Mouse (Mus musculus): Measurements from ENCODE around the gene Six5. TPM values are rescaled to one million over a fixed set of nuclear protein-coding genes. Genes with fewer than 3 reads are reported as not detected.
A peak's percentile ranks its signal among the peaks of the same experiment; 100 is the strongest.

Six5 gene
- polyA plus RNA-seq, 1 experiment from 2014 or later: 7.2 TPM

DNA sequence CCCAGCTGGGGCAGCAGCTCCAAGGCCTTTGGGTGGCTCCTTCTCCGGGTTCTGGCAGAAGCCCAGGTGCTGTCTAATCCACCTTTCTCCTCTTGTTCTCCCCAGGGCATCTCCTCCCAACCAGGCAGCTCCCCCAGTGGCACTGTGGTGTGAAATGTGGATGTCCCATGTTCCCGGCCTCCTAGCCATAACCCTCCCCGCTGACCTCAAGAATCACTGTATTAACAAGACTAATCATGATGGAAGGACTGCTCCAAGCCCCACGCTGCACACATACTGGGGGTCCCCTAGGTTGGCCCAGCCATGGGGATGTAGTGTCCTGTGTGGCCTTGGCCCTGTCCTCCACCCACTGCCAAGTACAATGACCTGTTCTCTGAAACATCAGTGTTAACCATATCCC lies 12.2 kb upstream of the Six5 start:
- no peak overlapping the region for H3K9ac ChIP-seq (ENCODE audit: low read length)
- peak overlapping the region; percentile 55 for H3K27ac ChIP-seq (ENCODE audit: low read length)
- H3K9me3 ChIP-seq (ENCODE audit: control insufficient read depth, low read length): no peaks in the 10 kb centered on the region
- 76% methylated on average over 4 of the region's 4 CpGs for WGBS
- no peak overlapping the region for H3K4me3 ChIP-seq (ENCODE audit: low read length)
- peaks cover 43% of the 10 kb centered on the region for H3K36me3 ChIP-seq (ENCODE audit: control insufficient read depth, insufficient read depth, low read length)
- H3K4me1 ChIP-seq (replicated peaks; ENCODE audit: control insufficient read depth, insufficient read depth, low read length): peaks cover 53% of the 10 kb centered on the region
- ATAC-seq (ENCODE audit: low read depth): no peak
- no peak overlapping the region for H3K4me2 ChIP-seq (ENCODE audit: low read depth, low read length)
- H3K27me3 ChIP-seq (ENCODE audit: control insufficient read depth, insufficient read depth, low read depth, low read length): no peaks in the 10 kb centered on the region

DNA sequence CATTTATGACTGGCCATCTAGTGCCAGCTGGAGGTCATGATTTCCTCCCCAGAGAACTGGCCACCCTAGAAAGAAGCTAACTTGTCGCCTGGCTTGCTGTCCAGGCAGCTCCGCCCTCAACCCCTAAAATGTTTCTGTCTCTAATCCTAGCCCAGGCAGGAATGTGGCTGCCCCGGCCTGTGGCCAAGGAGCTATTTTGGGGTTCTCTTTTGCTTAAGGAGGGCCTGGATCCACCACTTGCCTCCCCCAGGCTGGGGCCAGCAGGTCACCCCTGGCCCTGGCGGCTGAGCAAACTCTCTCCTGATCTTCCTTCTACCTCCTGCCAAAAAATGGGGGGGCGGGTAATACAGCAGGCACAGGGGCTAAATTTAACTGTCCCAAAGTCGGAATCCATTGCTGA lies 11.3 kb upstream of the Six5 start:
- H3K4me3 ChIP-seq (ENCODE audit: low read length): no peak overlapping the region; the same call in 1 of the 2 replicates
- H3K36me3 ChIP-seq (ENCODE audit: control insufficient read depth, insufficient read depth, low read length): peaks cover 40% of the 10 kb centered on the region

DNA sequence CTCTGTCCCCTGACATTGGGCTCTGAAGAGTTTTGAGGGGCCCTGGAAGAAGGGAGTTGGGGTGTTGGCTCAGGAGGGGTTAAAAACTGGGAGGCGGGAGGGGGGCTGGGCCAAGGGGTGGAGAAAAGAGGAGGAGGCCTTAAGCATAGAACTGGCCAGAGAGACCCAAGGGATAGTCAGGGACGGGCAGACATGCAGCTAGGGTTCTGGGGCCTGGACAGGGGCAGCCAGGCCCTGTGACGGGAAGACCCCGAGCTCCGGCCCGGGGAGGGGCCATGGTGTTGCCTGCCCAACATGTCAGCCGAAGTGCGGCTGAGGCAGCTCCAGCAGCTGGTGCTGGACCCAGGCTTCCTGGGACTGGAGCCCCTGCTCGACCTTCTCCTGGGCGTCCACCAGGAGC lies 10.7 kb upstream of the Six5 start, which contains the start of gene Dmpk:
Gene Dmpk (plus strand): TSS at position 149 of the 400 bp plus-strand sequence.
- peak; percentile 63 for ATAC-seq (ENCODE audit: low read depth)
- peak within 1 kb of the TSS; percentile 55 for H3K27ac ChIP-seq (ENCODE audit: low read length)
- H3K27me3 ChIP-seq (ENCODE audit: control insufficient read depth, insufficient read depth, low read depth, low read length): no peaks in the 10 kb centered on the region
- peak within 1 kb of the TSS; percentile 49 for H3K4me2 ChIP-seq (ENCODE audit: low read depth, low read length)
- 33% methylated on average over 10 of the region's 10 CpGs for WGBS
- H3K9ac ChIP-seq (ENCODE audit: low read length): peak within 1 kb of the TSS; percentile 69
- H3K4me1 ChIP-seq (replicated peaks; ENCODE audit: control insufficient read depth, insufficient read depth, low read length): peaks cover 44% of the 10 kb centered on the region
- no peaks in the 10 kb centered on the region for H3K9me3 ChIP-seq (ENCODE audit: control insufficient read depth, low read length)
- peak within 1 kb of the TSS; percentile 45 for H3K4me3 ChIP-seq (ENCODE audit: low read length)
- H3K36me3 ChIP-seq (ENCODE audit: control insufficient read depth, insufficient read depth, low read length): peaks cover 34% of the 10 kb centered on the region

More for the DNA sequence above, 11.3 kb upstream of the Six5 start:
- Histone ChIP-seq H3K27ac (ENCODE audit: low read length) (peak overlapping the region; percentile 55), H3K4me2 (ENCODE audit: low read depth, low read length) (no peak overlapping the region; the same call in 1 of the 2 replicates), H3K9me3 (ENCODE audit: control insufficient read depth, low read length) (no peaks in the 10 kb centered on the region), H3K4me1 (replicated peaks; ENCODE audit: control insufficient read depth, insufficient read depth, low read length) (peaks cover 44% of the 10 kb centered on the region), H3K27me3 (ENCODE audit: control insufficient read depth, insufficient read depth, low read depth, low read length) (no peaks in the 10 kb centered on the region), H3K9ac (ENCODE audit: low read length) (peak overlapping the region; percentile 35; the same call in 1 of the 2 replicates)
- 33% methylated on average over 6 of the region's 6 CpGs for WGBS
- ATAC-seq (ENCODE audit: low read depth): peak; percentile 29; the same call in 1 of the 2 replicates

DNA sequence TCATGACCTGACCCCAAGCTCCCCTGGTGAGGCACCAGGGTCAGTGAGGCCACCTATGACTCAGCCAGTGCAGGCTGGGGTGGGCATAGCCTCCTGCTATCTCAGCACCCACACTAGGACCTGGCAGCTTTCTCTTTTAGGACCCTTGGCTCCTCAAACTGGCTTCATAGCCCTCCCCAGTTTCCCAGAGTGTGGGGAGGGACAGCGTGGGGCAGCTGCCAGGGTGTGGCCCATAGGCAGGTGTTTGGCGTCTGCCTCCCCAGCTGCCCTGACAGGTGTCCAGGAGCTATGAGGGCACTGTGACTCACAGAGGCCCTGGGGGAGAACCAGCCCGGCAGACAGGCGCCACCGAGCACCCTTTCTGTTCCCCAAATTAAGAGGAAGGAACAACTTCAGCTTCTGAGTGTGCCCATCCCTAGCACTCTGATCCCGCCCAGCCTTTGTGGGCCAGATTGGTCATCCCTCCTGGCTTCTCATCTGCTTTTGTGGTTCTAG lies 10.1 kb upstream of the Six5 start:
- 63% methylated on average over 6 of the region's 6 CpGs for WGBS
- Histone ChIP-seq H3K9me3 (ENCODE audit: control insufficient read depth, low read length) (no peaks in the 10 kb centered on the region), H3K9ac (ENCODE audit: low read length) (peak overlapping the region; percentile 69), H3K4me2 (ENCODE audit: low read depth, low read length) (peak overlapping the region; percentile 49), H3K27me3 (ENCODE audit: control insufficient read depth, insufficient read depth, low read depth, low read length) (no peaks in the 10 kb centered on the region), H3K27ac (ENCODE audit: low read length) (peak overlapping the region; percentile 55), H3K4me1 (replicated peaks; ENCODE audit: control insufficient read depth, insufficient read depth, low read length) (peaks cover 44% of the 10 kb centered on the region), H3K4me3 (ENCODE audit: low read length) (peak overlapping the region; percentile 45), H3K36me3 (ENCODE audit: control insufficient read depth, insufficient read depth, low read length) (peaks cover 32% of the 10 kb centered on the region)
- no peak for ATAC-seq (ENCODE audit: low read depth)

DNA sequence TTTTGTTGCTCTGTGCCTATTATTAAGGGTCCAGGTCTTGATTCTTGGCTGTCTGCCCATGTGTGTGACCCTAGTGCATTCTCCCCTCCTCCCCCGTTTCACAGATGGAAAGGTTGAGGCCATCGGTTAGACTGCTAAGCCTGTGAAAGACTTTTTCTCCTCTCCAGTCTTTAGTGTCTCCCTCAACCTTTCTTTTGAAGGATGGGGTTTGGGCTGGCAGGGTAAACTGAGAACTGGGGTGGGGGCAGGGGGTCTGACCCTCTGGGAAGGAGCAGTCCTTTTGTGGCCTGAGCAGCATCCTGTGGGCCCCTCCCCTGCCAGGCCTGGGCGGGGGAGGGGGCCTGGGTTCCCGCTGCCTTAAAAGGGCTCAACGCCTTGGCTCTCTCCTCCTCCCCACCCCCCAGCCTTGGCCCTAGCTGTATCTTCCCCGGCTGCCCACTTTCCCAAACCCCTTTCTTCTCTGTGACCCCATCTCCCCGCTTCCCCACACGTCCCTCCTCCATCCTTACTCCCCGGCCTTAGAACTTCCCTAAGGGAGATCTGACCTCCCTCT lies 9.4 kb upstream of the Six5 start:
- 21% methylated on average over 9 of the region's 9 CpGs for WGBS
- H3K36me3 ChIP-seq (ENCODE audit: control insufficient read depth, insufficient read depth, low read length): peaks cover 28% of the 10 kb centered on the region
- peak overlapping the region; percentile 45 for H3K4me3 ChIP-seq (ENCODE audit: low read length)
- peak overlapping the region; percentile 24; the same call in 1 of the 2 replicates for H3K27ac ChIP-seq (ENCODE audit: low read length)
- H3K27me3 ChIP-seq (ENCODE audit: control insufficient read depth, insufficient read depth, low read depth, low read length): no peaks in the 10 kb centered on the region
- H3K9me3 ChIP-seq (ENCODE audit: control insufficient read depth, low read length): no peaks in the 10 kb centered on the region
- peaks cover 44% of the 10 kb centered on the region for H3K4me1 ChIP-seq (replicated peaks; ENCODE audit: control insufficient read depth, insufficient read depth, low read length)
- peak overlapping the region; percentile 69 for H3K9ac ChIP-seq (ENCODE audit: low read length)
- peak overlapping the region; percentile 49 for H3K4me2 ChIP-seq (ENCODE audit: low read depth, low read length)
- ATAC-seq (ENCODE audit: low read depth): no peak

DNA sequence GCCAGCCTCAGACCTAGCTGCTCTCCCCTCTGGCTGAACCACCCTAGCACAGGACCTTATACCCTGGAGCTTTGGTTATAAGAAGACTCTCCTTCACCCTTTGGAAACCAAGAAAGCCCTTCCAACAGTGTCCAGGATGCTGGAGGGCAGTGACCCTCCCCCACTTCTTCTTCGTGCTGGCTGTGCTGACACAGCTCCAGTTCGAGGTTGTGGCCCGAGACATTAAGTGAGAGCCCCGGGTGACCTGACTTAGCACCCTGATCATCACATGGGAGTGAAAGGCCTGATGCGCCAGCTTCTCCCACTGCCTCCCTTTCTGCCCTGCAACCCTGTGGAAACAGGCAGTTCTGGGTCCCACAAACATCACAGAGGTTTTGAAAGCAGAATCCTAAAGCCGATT lies 8.9 kb upstream of the Six5 start:
- H3K27ac ChIP-seq (ENCODE audit: low read length): peak overlapping the region; percentile 4
- peaks cover 24% of the 10 kb centered on the region for H3K36me3 ChIP-seq (ENCODE audit: control insufficient read depth, insufficient read depth, low read length)
- ATAC-seq (ENCODE audit: low read depth): no peak

DNA sequence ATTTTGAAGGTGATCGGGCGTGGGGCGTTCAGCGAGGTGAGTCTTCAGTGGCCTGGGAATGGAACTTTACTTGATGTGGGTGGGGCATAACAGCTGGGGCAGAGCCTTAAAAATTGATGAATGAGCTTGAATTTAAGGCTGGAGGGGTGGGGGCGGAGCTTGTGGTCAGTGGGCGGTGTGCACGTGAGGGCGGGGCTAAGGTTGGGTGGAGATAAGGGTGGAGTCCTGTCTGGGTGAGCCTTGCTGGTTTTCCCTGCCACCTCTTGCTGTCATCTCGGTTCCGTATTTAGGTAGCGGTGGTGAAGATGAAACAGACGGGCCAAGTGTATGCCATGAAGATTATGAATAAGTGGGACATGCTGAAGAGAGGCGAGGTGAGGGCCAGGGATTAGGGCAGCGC lies 8.4 kb upstream of the Six5 start:
- peak; percentile 57 for ATAC-seq (ENCODE audit: low read depth)
- H3K4me3 ChIP-seq (ENCODE audit: low read length): 0 out of 2 replicates have a peak overlapping the region, but pooled peaks have one; percentile 3
- no peak overlapping the region for H3K27ac ChIP-seq (ENCODE audit: low read length)
- 8% methylated on average over 14 of the region's 14 CpGs for WGBS
- peak overlapping the region; percentile 49 for H3K4me2 ChIP-seq (ENCODE audit: low read depth, low read length)
- no peaks in the 10 kb centered on the region for H3K27me3 ChIP-seq (ENCODE audit: control insufficient read depth, insufficient read depth, low read depth, low read length)
- no peaks in the 10 kb centered on the region for H3K9me3 ChIP-seq (ENCODE audit: control insufficient read depth, low read length)
- H3K9ac ChIP-seq (ENCODE audit: low read length): no peak overlapping the region
- peaks cover 19% of the 10 kb centered on the region for H3K36me3 ChIP-seq (ENCODE audit: control insufficient read depth, insufficient read depth, low read length)
- H3K4me1 ChIP-seq (replicated peaks; ENCODE audit: control insufficient read depth, insufficient read depth, low read length): peaks cover 44% of the 10 kb centered on the region

More for the DNA sequence above, 8.9 kb upstream of the Six5 start:
- Histone ChIP-seq H3K4me1 (replicated peaks; ENCODE audit: control insufficient read depth, insufficient read depth, low read length) (peaks cover 44% of the 10 kb centered on the region), H3K4me3 (ENCODE audit: low read length) (peak overlapping the region; percentile 3; the same call in 1 of the 2 replicates), H3K9me3 (ENCODE audit: control insufficient read depth, low read length) (no peaks in the 10 kb centered on the region), H3K4me2 (ENCODE audit: low read depth, low read length) (peak overlapping the region; percentile 49), H3K27me3 (ENCODE audit: control insufficient read depth, insufficient read depth, low read depth, low read length) (no peaks in the 10 kb centered on the region), H3K9ac (ENCODE audit: low read length) (peak overlapping the region; percentile 12)
- WGBS: 14% methylated on average over 6 of the region's 6 CpGs

DNA sequence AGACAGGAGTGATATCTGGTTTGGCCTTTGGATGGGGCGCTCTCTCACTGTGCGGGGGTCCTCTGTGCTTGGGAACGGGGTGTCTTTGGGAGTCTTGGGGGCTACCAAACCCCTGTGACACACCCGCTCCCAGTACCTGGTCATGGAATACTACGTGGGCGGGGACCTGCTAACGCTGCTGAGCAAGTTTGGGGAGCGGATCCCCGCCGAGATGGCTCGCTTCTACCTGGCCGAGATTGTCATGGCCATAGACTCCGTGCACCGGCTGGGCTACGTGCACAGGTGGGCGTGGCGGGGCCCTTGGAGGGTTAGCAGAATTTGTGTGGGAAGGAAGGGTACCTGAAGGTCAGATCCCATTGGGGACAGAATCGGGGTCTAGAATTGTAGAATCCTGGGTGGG lies 7.6 kb upstream of the Six5 start:
- H3K4me1 ChIP-seq (replicated peaks; ENCODE audit: control insufficient read depth, insufficient read depth, low read length): peaks cover 44% of the 10 kb centered on the region
- 81% methylated on average over 18 of the region's 18 CpGs for WGBS
- no peak overlapping the region for H3K9ac ChIP-seq (ENCODE audit: low read length)
- no peak overlapping the region for H3K4me3 ChIP-seq (ENCODE audit: low read length)
- peaks cover 13% of the 10 kb centered on the region for H3K36me3 ChIP-seq (ENCODE audit: control insufficient read depth, insufficient read depth, low read length)
- H3K27me3 ChIP-seq (ENCODE audit: control insufficient read depth, insufficient read depth, low read depth, low read length): no peaks in the 10 kb centered on the region
- no peaks in the 10 kb centered on the region for H3K9me3 ChIP-seq (ENCODE audit: control insufficient read depth, low read length)
- no peak overlapping the region for H3K4me2 ChIP-seq (ENCODE audit: low read depth, low read length)
- no peak for ATAC-seq (ENCODE audit: low read depth)
- no peak overlapping the region for H3K27ac ChIP-seq (ENCODE audit: low read length)

DNA sequence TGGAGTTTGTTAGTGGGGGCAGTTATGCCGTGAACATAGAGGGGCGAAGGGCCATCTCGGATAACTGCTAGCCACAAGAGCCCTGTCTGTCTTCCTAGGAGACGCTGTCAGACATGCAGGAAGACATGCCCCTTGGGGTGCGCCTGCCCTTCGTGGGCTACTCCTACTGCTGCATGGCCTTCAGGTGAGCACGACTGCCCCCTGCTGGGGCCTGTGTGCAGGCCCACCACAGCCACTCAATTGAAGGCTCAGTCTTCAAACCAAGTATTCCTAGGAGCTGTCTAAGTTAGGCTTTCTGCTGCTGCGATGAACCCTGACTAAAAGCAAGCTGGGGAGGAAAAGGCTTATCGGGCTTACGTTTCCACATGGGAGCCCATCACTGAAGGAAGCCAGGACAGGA lies 5.6 kb upstream of the Six5 start:
- WGBS: 47% methylated on average over 10 of the region's 10 CpGs
- H3K27me3 ChIP-seq (ENCODE audit: control insufficient read depth, insufficient read depth, low read depth, low read length): no peaks in the 10 kb centered on the region
- no peak overlapping the region for H3K27ac ChIP-seq (ENCODE audit: low read length)
- no peak for ATAC-seq (ENCODE audit: low read depth)
- H3K4me2 ChIP-seq (ENCODE audit: low read depth, low read length): no peak overlapping the region
- H3K9me3 ChIP-seq (ENCODE audit: control insufficient read depth, low read length): no peaks in the 10 kb centered on the region
- H3K36me3 ChIP-seq (ENCODE audit: control insufficient read depth, insufficient read depth, low read length): 0 out of 2 replicates have a peak, but pooled peaks cover 2% of the 10 kb centered on the region
- peaks cover 40% of the 10 kb centered on the region for H3K4me1 ChIP-seq (replicated peaks; ENCODE audit: control insufficient read depth, insufficient read depth, low read length)
- no peak overlapping the region for H3K9ac ChIP-seq (ENCODE audit: low read length)
- H3K4me3 ChIP-seq (ENCODE audit: low read length): no peak overlapping the region
